Mouse (Mus musculus): Measurements from ENCODE around the gene Pomc. TPM values are rescaled to one million over a fixed set of nuclear protein-coding genes. Genes with fewer than 3 reads are reported as not detected.
"Not testable (repeated sequence)": the region's sequence is repeated elsewhere in the genome, so short reads cannot be mapped to it uniquely, and the experiment has no call there.

Pomc gene
- polyA plus RNA-seq, 1 experiment from 2014 or later = 1.1 TPM

GRCm38 (mm10) chr12:3956351-3956750, 1.6 kb downstream of the Pomc start:
- Histone ChIP-seq H3K27ac (ENCODE audit: low read length) (no peak overlapping the region), H3K9me3 (ENCODE audit: low read length) (no peaks in the 10 kb centered on the region), H3K27me3 (replicated peaks; ENCODE audit: insufficient read depth, low read length) (0 out of 2 replicates have a peak, but pooled peaks cover 6% of the 10 kb centered on the region), H3K4me1 (ENCODE audit: insufficient read depth, low read depth, low read length) (no peaks in the 10 kb centered on the region), H3K4me2 (replicated peaks; ENCODE audit: low read depth, low read length) (no peak overlapping the region), H3K9ac (replicated peaks; ENCODE audit: low read depth) (no peak overlapping the region), H3K4me3 (ENCODE audit: low read depth, low read length) (no peak overlapping the region), H3K36me3 (ENCODE audit: insufficient read depth, low read length) (no peaks in the 10 kb centered on the region)
- 14% methylated on average over 3 of the region's 3 CpGs for WGBS
- DNase-seq (ENCODE audit: low spot score) = no peak
- ATAC-seq = no peak
- TF ChIP-seq EP300 (IDR thresholded peaks at IDR 0.05) (no peak), CTCF (IDR thresholded peaks at IDR 0.05) (peak; percentile 41)

GRCm38 (mm10) chr12:3959791-3960543, 5.2 kb downstream of the Pomc start:
- Histone ChIP-seq H3K27ac (ENCODE audit: low read length) (peak overlapping the region; percentile 65), H3K4me2 (replicated peaks; ENCODE audit: low read depth, low read length) (peak overlapping the region; percentile 75), H3K36me3 (ENCODE audit: insufficient read depth, low read length) (no peaks in the 10 kb centered on the region), H3K27me3 (replicated peaks; ENCODE audit: insufficient read depth, low read length) (0 out of 2 replicates have a peak, but pooled peaks cover 2% of the 10 kb centered on the region), H3K9me3 (ENCODE audit: low read length) (no peaks in the 10 kb centered on the region), H3K4me3 (ENCODE audit: low read depth, low read length) (peak overlapping the region; percentile 43), H3K4me1 (ENCODE audit: insufficient read depth, low read depth, low read length) (no peaks in the 10 kb centered on the region), H3K9ac (replicated peaks; ENCODE audit: low read depth) (peak overlapping the region; percentile 30; the same call in 1 of the 2 replicates)
- no peak for TF ChIP-seq EP300 (IDR thresholded peaks at IDR 0.05)
- no peak for TF ChIP-seq CTCF (IDR thresholded peaks at IDR 0.05)
- 2% methylated on average over 53 of the region's 53 CpGs for WGBS
- DNase-seq (ENCODE audit: low spot score) (peak; percentile 90), ATAC-seq (peak; percentile 98)

GRCm38 (mm10) chr12:3960553-3960952, 5.8 kb downstream of the Pomc start:
- H3K27me3 ChIP-seq (replicated peaks; ENCODE audit: insufficient read depth, low read length) = no peaks in the 10 kb centered on the region
- peak overlapping the region; percentile 75 for H3K4me2 ChIP-seq (replicated peaks; ENCODE audit: low read depth, low read length)
- no peaks in the 10 kb centered on the region for H3K4me1 ChIP-seq (ENCODE audit: insufficient read depth, low read depth, low read length)
- peak overlapping the region; percentile 65 for H3K27ac ChIP-seq (ENCODE audit: low read length)
- H3K4me3 ChIP-seq (ENCODE audit: low read depth, low read length) = peak overlapping the region; percentile 43
- H3K36me3 ChIP-seq (ENCODE audit: insufficient read depth, low read length) = no peaks in the 10 kb centered on the region
- TF ChIP-seq CTCF (IDR thresholded peaks at IDR 0.05) (peak; percentile 32), EP300 (IDR thresholded peaks at IDR 0.05) (no peak)
- DNase-seq (ENCODE audit: low spot score) = no peak
- no peaks in the 10 kb centered on the region for H3K9me3 ChIP-seq (ENCODE audit: low read length)
- no peak overlapping the region for H3K9ac ChIP-seq (replicated peaks; ENCODE audit: low read depth)
- no peak for ATAC-seq
- whole genome bisulfite sequencing = 52% methylated on average over 4 of the region's 4 CpGs

- H3K4me3 ChIP-seq (ENCODE audit: low read depth, low read length) = no peak overlapping the region
- no peak overlapping the region for H3K4me2 ChIP-seq (replicated peaks; ENCODE audit: low read depth, low read length)
- no peaks in the 10 kb centered on the region for H3K36me3 ChIP-seq (ENCODE audit: insufficient read depth, low read length)
- H3K27ac ChIP-seq (ENCODE audit: low read length) = no peak overlapping the region
- H3K9me3 ChIP-seq (ENCODE audit: low read length) = no peaks in the 10 kb centered on the region
- DNase-seq (ENCODE audit: low spot score) (no peak), ATAC-seq (no peak)
- no peaks in the 10 kb centered on the region for H3K4me1 ChIP-seq (ENCODE audit: insufficient read depth, low read depth, low read length)
- no peaks in the 10 kb centered on the region for H3K27me3 ChIP-seq (replicated peaks; ENCODE audit: insufficient read depth, low read length)
- no peak for TF ChIP-seq CTCF (IDR thresholded peaks at IDR 0.05)
- TF ChIP-seq EP300 (IDR thresholded peaks at IDR 0.05) = no peak
- H3K9ac ChIP-seq (replicated peaks; ENCODE audit: low read depth) = no peak overlapping the region
- 88% methylated on average over 4 of the region's 4 CpGs for WGBS
Observed at GRCm38 (mm10) chr12:3967196-3967595, 12.4 kb downstream of the Pomc start.

- no peaks in the 10 kb centered on the region for H3K36me3 ChIP-seq (ENCODE audit: insufficient read depth, low read length)
- no peak overlapping the region for H3K9ac ChIP-seq (replicated peaks; ENCODE audit: low read depth)
- no peaks in the 10 kb centered on the region for H3K27me3 ChIP-seq (replicated peaks; ENCODE audit: insufficient read depth, low read length)
- no peak overlapping the region for H3K27ac ChIP-seq (ENCODE audit: low read length)
- no peak for TF ChIP-seq CTCF (IDR thresholded peaks at IDR 0.05)
- no peak for TF ChIP-seq EP300 (IDR thresholded peaks at IDR 0.05)
- 60% methylated on average over 9 of the region's 9 CpGs for WGBS
- DNase-seq (ENCODE audit: low spot score) (no peak), ATAC-seq (no peak)
- no peak overlapping the region for H3K4me3 ChIP-seq (ENCODE audit: low read depth, low read length)
- no peak overlapping the region for H3K4me2 ChIP-seq (replicated peaks; ENCODE audit: low read depth, low read length)
- no peaks in the 10 kb centered on the region for H3K9me3 ChIP-seq (ENCODE audit: low read length)
- no peaks in the 10 kb centered on the region for H3K4me1 ChIP-seq (ENCODE audit: insufficient read depth, low read depth, low read length)
Observed at GRCm38 (mm10) chr12:3968380-3968779, 13.6 kb downstream of the Pomc start.

GRCm38 (mm10) chr12:3973169-3973568, 18.4 kb downstream of the Pomc start:
- H3K4me1 ChIP-seq (ENCODE audit: insufficient read depth, low read depth, low read length); H3K36me3 ChIP-seq (ENCODE audit: insufficient read depth, low read length); H3K9me3 ChIP-seq (ENCODE audit: low read length); H3K4me2 ChIP-seq (replicated peaks; ENCODE audit: low read depth, low read length); H3K27ac ChIP-seq (ENCODE audit: low read length); ATAC-seq; H3K27me3 ChIP-seq (replicated peaks; ENCODE audit: insufficient read depth, low read length); H3K4me3 ChIP-seq (ENCODE audit: low read depth, low read length); H3K9ac ChIP-seq (replicated peaks; ENCODE audit: low read depth); DNase-seq (ENCODE audit: low spot score): not testable (repeated sequence)
- 94% methylated on average over 6 of the region's 6 CpGs for WGBS

Measured in lung, postnatal 0 days (tissue).